Mouse (Mus musculus): ENCODE measurements at regions not wholly inside any gene's neighbourhood (a gene's known extent, or its start where the extent isn't known, plus 50 kb on each side); places are given as distances from the start of the nearest gene placed in this dataset.

GRCm38 (mm10) chrX:99550057-99550760 lies 79.1 kb upstream of the Pja1 start:
- no peak for DNase-seq (ENCODE audit: extremely low read depth, insufficient read length, low spot score)

DNA sequence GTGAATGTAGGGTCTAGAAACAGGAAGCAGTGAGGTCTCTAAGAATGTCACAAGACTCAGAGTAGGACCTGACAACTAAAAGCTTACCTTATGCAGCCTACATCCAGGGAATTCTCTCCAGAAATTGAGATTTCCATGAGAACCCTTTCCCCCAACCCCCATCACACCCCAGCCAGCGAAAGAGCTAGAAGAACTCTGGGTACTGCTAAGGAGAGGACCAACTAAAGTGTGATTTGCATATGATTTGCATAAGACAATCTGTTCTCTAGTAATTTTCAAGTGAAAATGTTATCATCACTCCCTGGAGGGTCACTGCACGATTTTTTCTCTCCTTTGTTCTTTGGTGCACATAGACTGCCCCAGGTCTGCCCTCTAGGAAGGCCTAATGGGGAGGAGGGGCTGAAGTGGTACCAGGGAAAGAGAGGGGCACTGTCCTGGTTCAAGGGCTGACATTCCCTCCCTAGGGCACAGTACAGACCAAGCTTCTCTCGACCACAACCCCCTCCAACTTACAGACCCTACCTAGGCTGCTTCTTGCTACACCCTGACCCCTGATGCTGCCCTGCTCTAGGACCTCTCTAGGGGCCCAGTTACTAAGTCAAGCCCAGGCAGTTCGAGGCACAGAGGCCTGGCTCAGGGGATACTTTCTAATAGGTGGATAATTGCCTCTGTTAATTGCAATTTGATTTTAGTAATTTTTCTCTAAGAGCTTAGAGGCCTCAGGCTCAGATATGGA lies 77.4 kb upstream of the Pja1 start:
- DNase-seq (ENCODE audit: extremely low read depth, insufficient read length, low spot score), result no peak

DNA sequence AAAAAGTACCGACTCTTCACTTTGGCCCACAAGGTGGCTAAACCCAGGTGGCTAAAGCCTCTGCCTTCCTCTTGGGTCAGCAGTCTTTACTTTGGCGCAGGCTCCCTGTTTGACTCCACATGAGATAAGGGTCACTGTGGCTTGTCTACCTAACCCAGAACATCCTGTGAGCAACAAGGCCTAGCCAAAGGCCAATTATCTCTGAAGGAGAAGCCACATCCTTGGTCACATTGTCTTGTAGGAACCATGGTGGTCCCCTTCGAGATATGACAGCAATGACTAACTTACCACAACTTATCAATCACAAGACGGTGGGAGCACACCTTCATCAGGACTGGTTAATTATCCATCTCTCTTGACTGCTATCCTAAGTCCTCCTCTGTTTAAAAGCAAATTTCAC lies 73.3 kb upstream of the Pja1 start:
- no peak for DNase-seq (ENCODE audit: extremely low read depth, insufficient read length, low spot score)

GRCm38 (mm10) chrX:99541916-99542315 lies 70.8 kb upstream of the Pja1 start:
- peak; percentile 27 for DNase-seq (ENCODE audit: extremely low read depth, insufficient read length, low spot score)

- peak; percentile 87 for DNase-seq (ENCODE audit: extremely low read depth, insufficient read length, low spot score)
Measured at GRCm38 (mm10) chrX:99540087-99540576, 69.1 kb upstream of the Pja1 start.

- DNase-seq (ENCODE audit: extremely low read depth, insufficient read length, low spot score), result no peak
Measured at GRCm38 (mm10) chrX:99539684-99540083, 68.6 kb upstream of the Pja1 start.

- DNase-seq (ENCODE audit: extremely low read depth, insufficient read length, low spot score), result no peak
Measured at GRCm38 (mm10) chrX:99537814-99538213, 66.7 kb upstream of the Pja1 start.

DNA sequence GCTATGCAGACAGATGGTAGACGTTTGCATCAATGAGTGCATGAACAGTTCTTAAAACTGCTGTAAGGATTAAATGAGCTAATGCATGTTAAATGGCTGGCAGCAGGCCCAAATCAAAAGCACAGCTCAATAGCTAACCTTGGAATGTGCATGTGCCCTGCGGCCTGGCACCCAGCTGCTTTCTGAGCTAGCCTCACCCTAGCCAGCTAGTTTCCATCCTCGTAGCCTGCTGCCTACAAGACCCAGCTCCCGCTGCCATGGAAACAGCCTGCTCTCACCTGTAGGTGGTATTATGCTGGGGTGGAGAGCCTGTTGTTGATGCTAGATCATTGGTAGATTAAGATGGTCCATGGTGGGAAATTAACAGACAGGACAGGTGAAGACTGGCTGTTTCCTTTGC lies 63.8 kb upstream of the Pja1 start:
- DNase-seq (ENCODE audit: extremely low read depth, insufficient read length, low spot score), result peak; percentile 34

DNA sequence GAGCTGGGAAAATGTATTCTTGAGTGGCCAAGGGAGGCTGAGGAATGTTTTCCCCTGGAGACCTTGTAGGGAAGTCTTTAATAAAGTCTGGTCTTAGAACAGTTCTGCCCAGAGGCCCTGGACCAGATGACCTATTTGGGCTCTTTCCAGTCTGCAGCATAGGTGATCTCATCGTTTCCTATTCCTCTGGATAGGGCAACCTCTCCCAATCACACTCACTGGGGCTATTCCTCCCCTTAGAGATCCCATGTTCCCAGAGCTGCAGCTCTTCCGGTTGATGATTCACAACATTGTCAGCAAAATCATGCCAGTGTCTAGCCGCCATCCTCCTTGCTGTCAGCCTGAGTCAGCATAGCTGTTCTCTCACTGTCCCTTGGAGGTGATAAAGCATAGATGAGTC lies 60.1 kb upstream of the Pja1 start:
- peak; percentile 65 for DNase-seq (ENCODE audit: extremely low read depth, insufficient read length, low spot score)

DNA sequence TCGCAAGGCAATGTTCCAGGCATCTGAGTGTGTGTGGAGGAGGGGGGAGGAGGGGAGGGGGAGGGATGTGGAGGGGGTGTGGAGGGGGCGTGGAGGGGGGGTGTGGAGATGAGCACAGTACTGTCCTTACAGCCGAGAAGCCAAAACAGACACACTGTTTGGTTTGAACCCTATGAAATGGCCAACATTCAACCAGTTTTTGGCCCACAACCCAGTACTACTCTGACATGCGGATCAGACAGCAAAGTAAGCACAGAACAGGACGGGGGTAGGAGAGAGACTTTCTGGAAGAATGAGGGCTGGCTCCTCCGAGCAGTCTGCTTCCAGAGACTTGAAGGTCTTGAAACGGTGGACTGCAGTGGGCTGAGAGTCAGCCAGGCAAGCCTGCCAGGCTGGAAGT lies 59.4 kb upstream of the Pja1 start:
- DNase-seq (ENCODE audit: extremely low read depth, insufficient read length, low spot score), result peak; percentile 26

- no peak for DNase-seq (ENCODE audit: extremely low read depth, insufficient read length, low spot score)
Measured at GRCm38 (mm10) chrX:99523306-99523705, 52.2 kb upstream of the Pja1 start.

DNA sequence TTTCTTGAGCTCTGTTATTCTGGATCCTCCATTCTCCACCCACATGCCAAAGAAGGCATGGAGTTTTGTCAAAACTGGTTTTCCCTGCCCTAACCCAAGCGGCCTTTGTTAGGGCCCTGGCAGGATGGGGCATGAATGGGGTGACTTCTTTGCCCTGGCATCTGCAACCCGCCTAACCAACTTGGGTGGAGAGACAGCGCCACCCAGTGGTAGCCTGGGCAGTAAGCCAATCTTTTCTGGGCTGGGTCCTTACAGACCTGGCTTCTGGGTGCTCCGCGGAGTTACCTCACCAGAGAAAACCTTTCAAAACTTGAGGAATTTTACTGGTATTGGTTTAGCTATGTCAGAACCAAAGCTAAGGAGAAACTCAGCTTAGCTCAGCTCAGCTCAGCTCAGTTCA lies 51.8 kb upstream of the Pja1 start:
- peak; percentile 50 for DNase-seq (ENCODE audit: extremely low read depth, insufficient read length, low spot score)

- no peak for DNase-seq (ENCODE audit: extremely low read depth, insufficient read length, low spot score)
Measured at GRCm38 (mm10) chrX:99522289-99522688, 51.2 kb upstream of the Pja1 start.

- no peak for DNase-seq (ENCODE audit: extremely low read depth, insufficient read length, low spot score)
Measured at GRCm38 (mm10) chrX:99521866-99522265, 50.8 kb upstream of the Pja1 start.
